Mouse (Mus musculus): Measurements from ENCODE around the gene Catsper3. TPM values are rescaled to one million over a fixed set of nuclear protein-coding genes. Genes with fewer than 3 reads are reported as not detected.

The Catsper3 gene
- total RNA-seq (2021) = under 1 TPM in 1 of 2 experiments, not detected in 1; 0.34 TPM

GRCm38 (mm10) chr13:55784268-55784667 is at the start of gene Catsper3:
Gene Catsper3, plus strand, starts transcription at chr13:55784568.
- no peak for DNase-seq (ENCODE audit: extremely low spot score in 1 of 2, low spot score in 1 of 2)

- DNase-seq (ENCODE audit: extremely low spot score in 1 of 2, low spot score in 1 of 2) = no peak
Measured at GRCm38 (mm10) chr13:55737885-55738284, 46.5 kb upstream of the Catsper3 start.

- no peak for DNase-seq (ENCODE audit: extremely low spot score in 1 of 2, low spot score in 1 of 2)
Measured at GRCm38 (mm10) chr13:55742306-55742705, 42.1 kb upstream of the Catsper3 start.

- DNase-seq (ENCODE audit: extremely low spot score in 1 of 2, low spot score in 1 of 2) = no peak
Measured at GRCm38 (mm10) chr13:55754380-55754779, 30.0 kb upstream of the Catsper3 start.

GRCm38 (mm10) chr13:55756789-55757188 is 27.6 kb upstream of the Catsper3 start:
- no peak for DNase-seq (ENCODE audit: extremely low spot score in 1 of 2, low spot score in 1 of 2)

GRCm38 (mm10) chr13:55757645-55758044 is 26.7 kb upstream of the Catsper3 start:
- DNase-seq (ENCODE audit: extremely low spot score in 1 of 2, low spot score in 1 of 2) = no peak

GRCm38 (mm10) chr13:55760576-55760975 is 23.8 kb upstream of the Catsper3 start:
- no peak for DNase-seq (ENCODE audit: extremely low spot score in 1 of 2, low spot score in 1 of 2)

GRCm38 (mm10) chr13:55761486-55761885 is 22.9 kb upstream of the Catsper3 start:
- no peak for DNase-seq (ENCODE audit: extremely low spot score in 1 of 2, low spot score in 1 of 2)

GRCm38 (mm10) chr13:55774352-55774751 is 10.0 kb upstream of the Catsper3 start:
- no peak for DNase-seq (ENCODE audit: extremely low spot score in 1 of 2, low spot score in 1 of 2)

GRCm38 (mm10) chr13:55775056-55775455 is 9.3 kb upstream of the Catsper3 start:
- no peak for DNase-seq (ENCODE audit: extremely low spot score in 1 of 2, low spot score in 1 of 2)

GRCm38 (mm10) chr13:55786120-55786519 is 1.8 kb downstream of the Catsper3 start:
- DNase-seq (ENCODE audit: extremely low spot score in 1 of 2, low spot score in 1 of 2) = no peak

- DNase-seq (ENCODE audit: extremely low spot score in 1 of 2, low spot score in 1 of 2) = no peak
Measured at GRCm38 (mm10) chr13:55801246-55801645, 16.9 kb downstream of the Catsper3 start.

- DNase-seq (ENCODE audit: extremely low spot score in 1 of 2, low spot score in 1 of 2) = no peak
Measured at GRCm38 (mm10) chr13:55803973-55804372, 19.6 kb downstream of the Catsper3 start.

- no peak for DNase-seq (ENCODE audit: extremely low spot score in 1 of 2, low spot score in 1 of 2)
Measured at GRCm38 (mm10) chr13:55809041-55809623, 24.8 kb downstream of the Catsper3 start.

- DNase-seq (ENCODE audit: extremely low spot score in 1 of 2, low spot score in 1 of 2) = no peak
Measured at GRCm38 (mm10) chr13:55809707-55810106, 25.3 kb downstream of the Catsper3 start.

GRCm38 (mm10) chr13:55810947-55811346 is 26.6 kb downstream of the Catsper3 start:
- no peak for DNase-seq (ENCODE audit: extremely low spot score in 1 of 2, low spot score in 1 of 2)

- no peak for DNase-seq (ENCODE audit: extremely low spot score in 1 of 2, low spot score in 1 of 2)
Measured at GRCm38 (mm10) chr13:55813490-55814016, 29.2 kb downstream of the Catsper3 start.

GRCm38 (mm10) chr13:55814834-55815233 is 30.5 kb downstream of the Catsper3 start:
- no peak for DNase-seq (ENCODE audit: extremely low spot score in 1 of 2, low spot score in 1 of 2)

- DNase-seq (ENCODE audit: extremely low spot score in 1 of 2, low spot score in 1 of 2) = no peak
Measured at GRCm38 (mm10) chr13:55822499-55822898, 38.1 kb downstream of the Catsper3 start.

GRCm38 (mm10) chr13:55824151-55824945 is 40.0 kb downstream of the Catsper3 start:
- DNase-seq (ENCODE audit: extremely low spot score in 1 of 2, low spot score in 1 of 2) = no peak

- DNase-seq (ENCODE audit: extremely low spot score in 1 of 2, low spot score in 1 of 2) = no peak
Measured at GRCm38 (mm10) chr13:55825245-55825681, 40.9 kb downstream of the Catsper3 start.

Measured in layer of hippocampus, postnatal 25 days (tissue).